Mouse (Mus musculus) heart, adult 2 months (tissue): ENCODE results near the gene Znrf1.

Experiments
- CTCF ChIP-seq: fragments of 200-600 bp; IDR thresholded peaks from 2 replicates; pipeline ENCODE4 v1.8.1; 2022; ENCODE audit warnings: antibody characterized with exemption, mild to moderate bottlenecking, moderate library complexity
- EP300 ChIP-seq: fragments of 200-500 bp; IDR thresholded peaks from 2 replicates; pipeline ENCODE4 v1.6.1; 2011; ENCODE audit warnings: low read depth, low read length, control low read depth; ENCODE audit not compliant: insufficient read depth

GRCm38 (mm10) chr8:111625694-111626527 is 90.0 kb downstream of the Znrf1 start:
- TF ChIP-seq EP300 (peak; percentile 86; the same call in 1 of the 2 replicates), CTCF (peak; percentile 92)
